Mouse (Mus musculus): ENCODE measurements around the gene Cacna2d2. TPM values are rescaled to one million over a fixed set of nuclear protein-coding genes. Genes with fewer than 3 reads are reported as not detected.

The Cacna2d2 gene
- polyA plus RNA-seq, 1 experiment from 2014 or later = 0.15 TPM

DNA sequence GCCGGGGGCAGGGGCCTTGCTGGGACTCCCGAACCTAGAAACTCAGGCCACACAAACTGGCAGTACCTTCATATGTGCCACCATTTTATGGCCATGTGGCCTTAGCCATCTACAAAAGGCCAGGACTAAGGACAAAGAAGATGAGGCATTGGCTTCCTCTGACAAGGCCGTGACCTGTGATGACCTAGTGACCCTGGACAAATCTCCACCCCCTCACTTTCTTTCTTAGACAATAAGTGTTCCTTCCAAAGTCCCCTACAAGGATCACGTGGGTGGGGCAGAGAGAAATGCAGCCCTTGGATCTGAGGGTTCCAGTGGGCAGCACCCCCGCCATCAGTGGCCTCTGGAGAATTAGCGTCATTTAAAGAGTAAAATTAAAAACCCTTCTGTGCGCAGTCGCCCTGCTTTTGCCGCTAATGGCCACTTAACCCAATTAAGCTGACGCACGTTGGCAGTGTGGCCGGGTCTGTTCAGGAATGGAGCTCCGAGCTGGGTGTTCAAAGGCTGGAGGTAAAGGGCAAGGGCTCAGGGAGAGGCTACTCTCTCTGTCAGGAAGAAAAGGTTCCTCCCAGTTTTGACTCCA, 69.9 kb downstream of the Cacna2d2 start:
- no peak for TF ChIP-seq EP300 (optimal IDR thresholded peaks at IDR 0.05)
- TF ChIP-seq CTCF (IDR thresholded peaks at IDR 0.05; ENCODE audit: low read depth) = no peak
- no peak overlapping the region for H3K4me3 ChIP-seq (ENCODE audit: low read depth, low read length)
- H3K27me3 ChIP-seq (ENCODE audit: control insufficient read depth, insufficient read depth, low read length) = no peaks in the 10 kb centered on the region
- no peak overlapping the region for H3K9ac ChIP-seq (ENCODE audit: low read length)
- no peak overlapping the region for H3K27ac ChIP-seq (replicated peaks)
- no peak overlapping the region for H3K4me2 ChIP-seq (replicated peaks; ENCODE audit: low read depth)
- H3K9me3 ChIP-seq (ENCODE audit: control insufficient read depth, low read length) = no peaks in the 10 kb centered on the region
- no peaks in the 10 kb centered on the region for H3K36me3 ChIP-seq (ENCODE audit: control insufficient read depth, insufficient read depth, low read length)
- no peak for ATAC-seq (ENCODE audit: low FRiP score, low TSS enrichment)
- H3K4me1 ChIP-seq (replicated peaks; ENCODE audit: control insufficient read depth, insufficient read depth) = no peaks in the 10 kb centered on the region
- DNase-seq (ENCODE audit: low spot score) = no peak
- 71% methylated on average over 13 of the region's 13 CpGs for WGBS

DNA sequence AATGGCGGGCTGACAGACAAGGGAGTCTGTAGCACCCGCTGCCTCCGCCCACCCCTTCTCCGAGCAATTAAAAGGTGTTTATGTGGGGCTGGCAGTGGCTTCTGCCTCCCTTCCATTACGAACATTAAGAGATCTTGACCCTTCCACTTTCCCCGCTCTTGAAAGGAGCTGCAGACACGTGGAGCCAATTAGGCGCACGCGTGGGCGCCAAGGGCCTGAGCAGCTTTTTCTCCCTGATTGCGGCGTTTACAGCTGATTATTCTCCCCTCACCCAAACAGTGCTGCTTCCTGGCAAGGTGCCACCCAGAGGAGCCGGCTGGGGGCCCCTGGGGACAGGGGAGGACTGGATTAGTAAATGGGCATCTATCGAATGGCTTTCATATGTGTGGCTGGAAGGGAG, 71.0 kb downstream of the Cacna2d2 start:
- Histone ChIP-seq H3K4me2 (replicated peaks; ENCODE audit: low read depth) (no peak overlapping the region), H3K9ac (ENCODE audit: low read length) (no peak overlapping the region), H3K4me3 (ENCODE audit: low read depth, low read length) (no peak overlapping the region), H3K27ac (replicated peaks) (no peak overlapping the region), H3K9me3 (ENCODE audit: control insufficient read depth, low read length) (no peaks in the 10 kb centered on the region), H3K27me3 (ENCODE audit: control insufficient read depth, insufficient read depth, low read length) (no peaks in the 10 kb centered on the region), H3K36me3 (ENCODE audit: control insufficient read depth, insufficient read depth, low read length) (no peaks in the 10 kb centered on the region), H3K4me1 (replicated peaks; ENCODE audit: control insufficient read depth, insufficient read depth) (no peaks in the 10 kb centered on the region)
- ATAC-seq (ENCODE audit: low FRiP score, low TSS enrichment) = no peak
- 56% methylated on average over 15 of the region's 15 CpGs for WGBS
- no peak for DNase-seq (ENCODE audit: low spot score)
- TF ChIP-seq EP300 (optimal IDR thresholded peaks at IDR 0.05) = no peak
- no peak for TF ChIP-seq CTCF (IDR thresholded peaks at IDR 0.05; ENCODE audit: low read depth)

DNA sequence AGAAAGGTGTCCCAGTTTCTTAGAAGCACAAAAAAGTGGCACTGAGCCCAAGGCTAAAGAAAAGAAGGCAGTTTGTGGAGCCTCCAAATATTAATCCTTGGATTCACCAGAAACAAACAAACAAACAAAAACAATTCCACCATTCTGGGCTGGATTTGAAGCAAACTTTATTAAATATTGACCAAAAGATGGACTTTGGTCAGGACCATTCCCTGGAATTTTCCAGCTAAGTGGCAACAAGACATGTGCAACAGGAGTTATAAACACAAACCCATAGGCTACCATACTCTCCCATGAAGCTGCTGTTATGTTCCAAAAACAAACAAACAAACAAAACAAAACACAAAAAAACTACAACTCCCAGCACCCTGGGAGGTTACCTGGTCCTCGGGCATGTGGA, 74.6 kb downstream of the Cacna2d2 start:
- H3K4me1 ChIP-seq (replicated peaks; ENCODE audit: control insufficient read depth, insufficient read depth) = no peaks in the 10 kb centered on the region
- 67% methylated on average over 1 of the region's 1 CpGs for WGBS
- H3K27me3 ChIP-seq (ENCODE audit: control insufficient read depth, insufficient read depth, low read length) = no peaks in the 10 kb centered on the region
- no peak for TF ChIP-seq CTCF (IDR thresholded peaks at IDR 0.05; ENCODE audit: low read depth)
- no peak for TF ChIP-seq EP300 (optimal IDR thresholded peaks at IDR 0.05)
- no peak overlapping the region for H3K9ac ChIP-seq (ENCODE audit: low read length)
- DNase-seq (ENCODE audit: low spot score) (no peak), ATAC-seq (ENCODE audit: low FRiP score, low TSS enrichment) (no peak)
- H3K36me3 ChIP-seq (ENCODE audit: control insufficient read depth, insufficient read depth, low read length) = no peaks in the 10 kb centered on the region
- no peaks in the 10 kb centered on the region for H3K9me3 ChIP-seq (ENCODE audit: control insufficient read depth, low read length)
- no peak overlapping the region for H3K4me3 ChIP-seq (ENCODE audit: low read depth, low read length)
- H3K4me2 ChIP-seq (replicated peaks; ENCODE audit: low read depth) = no peak overlapping the region
- no peak overlapping the region for H3K27ac ChIP-seq (replicated peaks)

DNA sequence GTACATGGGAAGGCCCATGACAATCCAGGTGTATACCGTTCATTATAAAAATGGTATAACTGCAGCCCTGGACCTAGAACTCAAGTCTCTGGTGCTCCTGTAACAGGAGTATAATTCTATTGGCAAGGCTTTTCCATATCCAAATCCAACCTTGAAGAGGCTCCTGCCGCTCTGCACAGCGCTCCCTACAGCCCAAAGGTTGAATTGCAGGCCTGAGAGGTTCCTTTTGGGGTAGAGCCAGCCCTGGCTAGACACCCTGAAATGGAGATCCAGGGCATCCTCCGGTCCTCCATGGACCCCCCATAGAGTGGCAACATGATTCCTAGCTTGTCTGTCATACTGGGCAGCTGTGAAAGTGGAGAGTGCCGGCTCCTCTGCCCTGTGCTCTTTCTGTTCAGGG, 79.6 kb downstream of the Cacna2d2 start:
- no peak overlapping the region for H3K27ac ChIP-seq (replicated peaks)
- no peak for ATAC-seq (ENCODE audit: low FRiP score, low TSS enrichment)
- DNase-seq (ENCODE audit: low spot score) = no peak
- 43% methylated on average over 5 of the region's 5 CpGs for WGBS
- no peaks in the 10 kb centered on the region for H3K4me1 ChIP-seq (replicated peaks; ENCODE audit: control insufficient read depth, insufficient read depth)
- H3K27me3 ChIP-seq (ENCODE audit: control insufficient read depth, insufficient read depth, low read length) = no peaks in the 10 kb centered on the region
- H3K4me2 ChIP-seq (replicated peaks; ENCODE audit: low read depth) = no peak overlapping the region
- TF ChIP-seq CTCF (IDR thresholded peaks at IDR 0.05; ENCODE audit: low read depth) = peak; percentile 48
- no peak for TF ChIP-seq EP300 (optimal IDR thresholded peaks at IDR 0.05)
- H3K9ac ChIP-seq (ENCODE audit: low read length) = no peak overlapping the region
- no peaks in the 10 kb centered on the region for H3K9me3 ChIP-seq (ENCODE audit: control insufficient read depth, low read length)
- H3K36me3 ChIP-seq (ENCODE audit: control insufficient read depth, insufficient read depth, low read length) = no peaks in the 10 kb centered on the region
- H3K4me3 ChIP-seq (ENCODE audit: low read depth, low read length) = no peak overlapping the region

DNA sequence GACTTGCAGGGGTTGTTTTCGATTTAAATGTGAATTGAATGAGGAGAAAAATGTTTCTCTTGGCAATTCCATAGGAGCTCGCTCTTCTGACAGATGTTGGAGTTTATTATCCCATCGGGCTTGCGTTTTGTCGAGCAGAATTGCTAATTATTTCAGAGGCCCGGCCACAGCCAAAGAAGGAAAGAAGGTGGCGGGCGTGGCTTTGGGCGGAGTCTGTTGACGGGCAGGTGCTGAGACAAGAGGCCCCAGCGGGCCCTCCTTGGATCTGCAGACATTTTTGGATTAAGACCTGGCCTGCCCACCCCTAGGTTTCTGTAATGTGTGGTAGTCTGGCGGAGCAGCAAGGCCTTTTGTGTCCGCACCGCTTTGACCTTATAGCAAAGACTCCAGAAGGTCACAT, 80.2 kb downstream of the Cacna2d2 start:
- no peaks in the 10 kb centered on the region for H3K36me3 ChIP-seq (ENCODE audit: control insufficient read depth, insufficient read depth, low read length)
- no peaks in the 10 kb centered on the region for H3K4me1 ChIP-seq (replicated peaks; ENCODE audit: control insufficient read depth, insufficient read depth)
- DNase-seq (ENCODE audit: low spot score) = peak; percentile 33
- 15% methylated on average over 14 of the region's 14 CpGs for WGBS
- H3K9ac ChIP-seq (ENCODE audit: low read length) = no peak overlapping the region
- no peak for ATAC-seq (ENCODE audit: low FRiP score, low TSS enrichment)
- TF ChIP-seq EP300 (optimal IDR thresholded peaks at IDR 0.05) (no peak), CTCF (IDR thresholded peaks at IDR 0.05; ENCODE audit: low read depth) (no peak)
- H3K27ac ChIP-seq (replicated peaks) = no peak overlapping the region
- H3K4me3 ChIP-seq (ENCODE audit: low read depth, low read length) = no peak overlapping the region
- no peaks in the 10 kb centered on the region for H3K9me3 ChIP-seq (ENCODE audit: control insufficient read depth, low read length)
- H3K4me2 ChIP-seq (replicated peaks; ENCODE audit: low read depth) = no peak overlapping the region
- no peaks in the 10 kb centered on the region for H3K27me3 ChIP-seq (ENCODE audit: control insufficient read depth, insufficient read depth, low read length)

DNA sequence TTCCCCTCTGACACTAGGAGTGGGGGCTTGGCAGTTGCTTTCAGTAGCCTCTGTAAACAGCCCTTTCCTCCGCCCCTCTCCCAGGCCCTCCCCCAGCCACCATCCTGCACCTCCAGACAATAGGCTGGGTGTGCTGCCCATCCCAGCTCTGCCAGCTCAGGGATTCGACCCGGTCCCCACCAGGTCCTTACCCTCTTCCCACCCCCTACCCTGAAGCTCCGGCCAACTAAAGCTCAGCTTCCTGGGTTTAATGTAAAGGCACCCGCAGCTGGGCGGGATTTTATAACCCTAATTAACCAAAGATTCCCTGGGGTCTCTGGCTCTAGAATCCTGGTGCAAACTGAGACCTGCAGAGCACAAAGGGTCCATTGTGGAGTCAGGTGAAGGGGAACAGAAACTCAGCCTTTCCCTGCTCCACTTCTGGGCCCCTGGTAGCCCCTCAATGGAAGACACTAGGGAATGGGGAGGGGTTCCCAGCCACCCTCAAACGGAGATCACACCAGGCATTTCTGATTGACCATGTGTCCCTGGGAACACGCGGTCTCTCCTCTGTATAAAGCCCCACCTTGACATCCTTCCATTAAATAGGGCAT, 81.2 kb downstream of the Cacna2d2 start:
- Histone ChIP-seq H3K9ac (ENCODE audit: low read length) (no peak overlapping the region), H3K27ac (replicated peaks) (no peak overlapping the region), H3K36me3 (ENCODE audit: control insufficient read depth, insufficient read depth, low read length) (no peaks in the 10 kb centered on the region), H3K27me3 (ENCODE audit: control insufficient read depth, insufficient read depth, low read length) (no peaks in the 10 kb centered on the region), H3K4me3 (ENCODE audit: low read depth, low read length) (no peak overlapping the region), H3K9me3 (ENCODE audit: control insufficient read depth, low read length) (no peaks in the 10 kb centered on the region), H3K4me1 (replicated peaks; ENCODE audit: control insufficient read depth, insufficient read depth) (no peaks in the 10 kb centered on the region), H3K4me2 (replicated peaks; ENCODE audit: low read depth) (no peak overlapping the region)
- TF ChIP-seq EP300 (optimal IDR thresholded peaks at IDR 0.05) (no peak), CTCF (IDR thresholded peaks at IDR 0.05; ENCODE audit: low read depth) (no peak)
- 31% methylated on average over 9 of the region's 9 CpGs for WGBS
- DNase-seq (ENCODE audit: low spot score) = no peak
- no peak for ATAC-seq (ENCODE audit: low FRiP score, low TSS enrichment)

Data from stomach, postnatal 0 days (tissue).